Mouse (Mus musculus): ENCODE results near the gene Olfr525. TPM values are rescaled to one million over a fixed set of nuclear protein-coding genes. Genes with fewer than 3 reads are reported as not detected.

The Olfr525 gene
- polyA plus RNA-seq, 1 experiment from 2014 or later: not detected

Other genes with a start within 250 kb of the Olfr525 start
- 293 and 360 TPM in 2 replicates for gene Caly, start 238.3 kb upstream of the Olfr525 start, polyA plus RNA-seq (2015; fragmentation: Nextera tagmentation; extraction: Ambion mirVana)
- gene Prap1, start 227.5 kb upstream of the Olfr525 start, polyA plus RNA-seq (2015; fragmentation: Nextera tagmentation; extraction: Ambion mirVana): 7.2 TPM in 1 of 2 replicates, not detected in the other
- gene Fuom, start 218.4 kb upstream of the Olfr525 start, polyA plus RNA-seq (2015; fragmentation: Nextera tagmentation; extraction: Ambion mirVana): 48.1 and 51.2 TPM in 2 replicates
- gene Paox, start 205.1 kb upstream of the Olfr525 start, polyA plus RNA-seq (2015; fragmentation: Nextera tagmentation; extraction: Ambion mirVana): 10.7 and 14.7 TPM in 2 replicates
- gene Echs1, start 204.4 kb upstream of the Olfr525 start, polyA plus RNA-seq (2015; fragmentation: Nextera tagmentation; extraction: Ambion mirVana): 116 and 121 TPM in 2 replicates
- gene Mtg1, start 183.3 kb upstream of the Olfr525 start, polyA plus RNA-seq (2015; fragmentation: Nextera tagmentation; extraction: Ambion mirVana): 30.0 and 32.1 TPM in 2 replicates
- gene Sprn, start 166.0 kb upstream of the Olfr525 start, polyA plus RNA-seq (2015; fragmentation: Nextera tagmentation; extraction: Ambion mirVana): 23.2 and 26.3 TPM in 2 replicates
- not detected in 2 replicates for gene Olfr522, start 156.1 kb upstream of the Olfr525 start, polyA plus RNA-seq (2015; fragmentation: Nextera tagmentation; extraction: Ambion mirVana)
- gene Olfr523, start 147.6 kb upstream of the Olfr525 start, polyA plus RNA-seq (2015; fragmentation: Nextera tagmentation; extraction: Ambion mirVana): not detected in 2 replicates
- gene Olfr524, start 114.9 kb upstream of the Olfr525 start, polyA plus RNA-seq (2015; fragmentation: Nextera tagmentation; extraction: Ambion mirVana): 0.63 TPM in 1 of 2 replicates, not detected in the other
- 13.1 TPM in 1 of 2 replicates, not detected in the other for gene Cd163l1, start 102.6 kb upstream of the Olfr525 start, polyA plus RNA-seq (2015; fragmentation: Nextera tagmentation; extraction: Ambion mirVana)
- gene 5830411N06Rik, start 73.6 kb upstream of the Olfr525 start, polyA plus RNA-seq (2015; fragmentation: Nextera tagmentation; extraction: Ambion mirVana): 0.05 and 0.50 TPM in 2 replicates
- not detected in 2 replicates for gene Olfr527, start 13.2 kb downstream of the Olfr525 start, polyA plus RNA-seq (2015; fragmentation: Nextera tagmentation; extraction: Ambion mirVana)
- not detected in 2 replicates for gene Olfr60, start 40.8 kb downstream of the Olfr525 start, polyA plus RNA-seq (2015; fragmentation: Nextera tagmentation; extraction: Ambion mirVana)
- not detected in 2 replicates for gene Olfr530, start 55.5 kb downstream of the Olfr525 start, polyA plus RNA-seq (2015; fragmentation: Nextera tagmentation; extraction: Ambion mirVana)
- gene Olfr531, start 82.1 kb downstream of the Olfr525 start, polyA plus RNA-seq (2015; fragmentation: Nextera tagmentation; extraction: Ambion mirVana): not detected in 2 replicates
- not detected in 2 replicates for gene Olfr532, start 100.8 kb downstream of the Olfr525 start, polyA plus RNA-seq (2015; fragmentation: Nextera tagmentation; extraction: Ambion mirVana)
- not detected in 2 replicates for gene Olfr533, start 142.5 kb downstream of the Olfr525 start, polyA plus RNA-seq (2015; fragmentation: Nextera tagmentation; extraction: Ambion mirVana)
- not detected in 2 replicates for gene Olfr535, start 163.4 kb downstream of the Olfr525 start, polyA plus RNA-seq (2015; fragmentation: Nextera tagmentation; extraction: Ambion mirVana)
- not detected in 2 replicates for gene Olfr536, start 186.5 kb downstream of the Olfr525 start, polyA plus RNA-seq (2015; fragmentation: Nextera tagmentation; extraction: Ambion mirVana)
- not detected in 2 replicates for gene Olfr538, start 247.0 kb downstream of the Olfr525 start, polyA plus RNA-seq (2015; fragmentation: Nextera tagmentation; extraction: Ambion mirVana)